Mouse (Mus musculus) layer of hippocampus, postnatal 10 days (tissue): ENCODE results near the gene Khnyn. TPM values are rescaled to one million over a fixed set of nuclear protein-coding genes. Genes with fewer than 3 reads are reported as not detected.
A peak's percentile ranks its signal among the peaks of the same experiment; 100 is the strongest.

Experiments used
- DNase-seq, 2 experiments: peaks; one replicate each; pipeline ENCODE4 v3.0.0; 2021; ENCODE audit warnings: low spot score in 2 of 2
- total RNA-seq, 2 experiments: library from RNA; stranded (reverse); gene quantifications; 2 replicates each; pipeline ENCODE4 v1.2.3; 2021

Gene Khnyn
- total RNA-seq, 2 experiments from 2014 or later, result 11.8 to 13.4 TPM

GRCm38 (mm10) chr14:55913406-55913805 lies 28.7 kb downstream of the Khnyn start:
- no peak for DNase-seq

GRCm38 (mm10) chr14:55918240-55919082 lies 33.7 kb downstream of the Khnyn start:
- peak; percentile 76 to 80 for DNase-seq

- DNase-seq, result no peak
Measured at GRCm38 (mm10) chr14:55922475-55923232, 37.9 kb downstream of the Khnyn start.

GRCm38 (mm10) chr14:55926847-55927246 lies 42.1 kb downstream of the Khnyn start:
- DNase-seq, result no peak

GRCm38 (mm10) chr14:55929263-55929997 lies 44.7 kb downstream of the Khnyn start:
- DNase-seq, result no peak

- peak in 1 of 2 experiments; percentile 10 for DNase-seq
Measured at GRCm38 (mm10) chr14:55933586-55933985, 48.8 kb downstream of the Khnyn start.

GRCm38 (mm10) chr14:55940070-55940800 lies 55.5 kb downstream of the Khnyn start:
- no peak for DNase-seq

GRCm38 (mm10) chr14:55943601-55944000 lies 58.9 kb downstream of the Khnyn start:
- DNase-seq, result no peak

GRCm38 (mm10) chr14:55944575-55944974 lies 59.8 kb downstream of the Khnyn start, which contains the start of gene Cma1:
Gene Cma1 (minus strand): TSS chr14:55944675.
- no peak for DNase-seq

- no peak for DNase-seq
Measured at GRCm38 (mm10) chr14:55946269-55946969, 61.7 kb downstream of the Khnyn start.

Other genes with a start within 250 kb of the Khnyn start
- gene Ipo4, start 249.0 kb upstream of the Khnyn start, total RNA-seq, result 100 to 1,000 TPM; 131 to 145 TPM
- 1 to 10 TPM; 3.0 to 6.1 TPM for gene Gm49378, start 247.1 kb upstream of the Khnyn start, total RNA-seq
- 10 to 100 TPM; 42.0 to 55.9 TPM for gene Tm9sf1, start 241.1 kb upstream of the Khnyn start, total RNA-seq
- gene Tssk4, start 234.8 kb upstream of the Khnyn start, total RNA-seq, result 1 to 10 TPM; 1.3 to 1.5 TPM
- 10 to 100 TPM; 47.8 to 50.0 TPM for gene Mdp1, start 224.4 kb upstream of the Khnyn start, total RNA-seq
- 10 to 100 TPM; 29.1 TPM for gene Gmpr2, start 213.0 kb upstream of the Khnyn start, total RNA-seq
- gene Nedd8, start 212.8 kb upstream of the Khnyn start, total RNA-seq, result 100 to 1,000 TPM; 320 to 339 TPM
- 10 to 100 TPM; 18.4 to 23.9 TPM for gene Tinf2, start 203.1 kb upstream of the Khnyn start, total RNA-seq
- under 1 TPM; 0.16 to 0.18 TPM for gene Tgm1, start 171.0 kb upstream of the Khnyn start, total RNA-seq
- gene Rabggta, start 162.7 kb upstream of the Khnyn start, total RNA-seq, result 10 to 100 TPM; 42.0 to 54.1 TPM
- 100 to 1,000 TPM; 103 to 110 TPM for gene Dhrs1, start 139.3 kb upstream of the Khnyn start, total RNA-seq
- gene Nop9, start 139.3 kb upstream of the Khnyn start, total RNA-seq, result 10 to 100 TPM; 16.4 to 17.1 TPM
- under 1 TPM; 0.47 to 0.89 TPM for gene Cideb, start 126.5 kb upstream of the Khnyn start, total RNA-seq
- under 1 TPM; 0.45 to 0.64 TPM for gene Ltb4r2, start 123.5 kb upstream of the Khnyn start, total RNA-seq
- under 1 TPM; 0.62 to 0.69 TPM for gene Ltb4r1, start 119.0 kb upstream of the Khnyn start, total RNA-seq
- 1 to 10 TPM; 6.7 to 9.0 TPM for gene Adcy4, start 100.9 kb upstream of the Khnyn start, total RNA-seq
- 1 to 10 TPM in 1 of 2 experiments, under 1 TPM in 1; 0.78 to 2.2 TPM for gene Ripk3, start 96.1 kb upstream of the Khnyn start, total RNA-seq
- gene Nfatc4, start 61.8 kb upstream of the Khnyn start, total RNA-seq, result 1 to 10 TPM; 3.9 to 5.8 TPM
- 10 to 100 TPM; 17.0 to 17.3 TPM for gene Nynrin, start 30.9 kb upstream of the Khnyn start, total RNA-seq
- 1 to 10 TPM in 1 of 2 experiments, under 1 TPM in 1; 0.62 to 1.0 TPM for gene Cbln3, start 555 bp upstream of the Khnyn start, total RNA-seq
- 10 to 100 TPM; 80.5 to 87.8 TPM for gene Sdr39u1, start 15.3 kb downstream of the Khnyn start, total RNA-seq
- gene Cma1, start 59.7 kb downstream of the Khnyn start, total RNA-seq, result under 1 TPM in 1 of 2 experiments, not detected in 1; 0.34 TPM
- gene Cma2, start 66.0 kb downstream of the Khnyn start, total RNA-seq, result not detected
- gene Mcpt1, start 133.0 kb downstream of the Khnyn start, total RNA-seq, result not detected
- not detected for gene Mcpt9, start 145.5 kb downstream of the Khnyn start, total RNA-seq
- not detected for gene Mcpt2, start 157.1 kb downstream of the Khnyn start, total RNA-seq
- gene Mcpt4, start 177.4 kb downstream of the Khnyn start, total RNA-seq, result not detected
- not detected for gene Mcpt8, start 200.3 kb downstream of the Khnyn start, total RNA-seq
- gene Ctsg, start 217.6 kb downstream of the Khnyn start, total RNA-seq, result not detected
- gene Gzme, start 235.7 kb downstream of the Khnyn start, total RNA-seq, result not detected
- not detected for gene Gzmd, start 247.7 kb downstream of the Khnyn start, total RNA-seq